Mouse (Mus musculus) midbrain, embryonic 10.5 days (tissue): Measurements from ENCODE around the gene Gm11011. TPM values are rescaled to one million over a fixed set of nuclear protein-coding genes. Genes with fewer than 3 reads are reported as not detected.

Experiments
- DNase-seq: peaks from one replicate; pipeline ENCODE4 v3.0.0-alpha.2; 2017; ENCODE audit warnings: low spot score
- H3K27ac ChIP-seq: fragments of 300-500 bp; sonication (generic); replicated peaks from 2 replicates; pipeline ENCODE4 v1.5.1; 2016; ENCODE audit warnings: mild to moderate bottlenecking
- H3K27me3 ChIP-seq: fragments of 300-500 bp; sonication (generic); 2 replicates; pipeline ENCODE4 v1.6.1; 2016; ENCODE audit warnings: low read depth, mild to moderate bottlenecking; ENCODE audit not compliant: poor library complexity, severe bottlenecking
- H3K36me3 ChIP-seq: fragments of 300-500 bp; sonication (generic); 2 replicates; pipeline ENCODE4 v1.6.1; 2016; ENCODE audit warnings: mild to moderate bottlenecking, moderate library complexity
- H3K4me1 ChIP-seq: fragments of 300-500 bp; sonication (generic); 2 replicates; pipeline ENCODE4 v1.6.1; 2016
- H3K4me3 ChIP-seq: fragments of 300-500 bp; sonication (generic); 2 replicates; pipeline ENCODE4 v1.5.1; 2016; ENCODE audit warnings: mild to moderate bottlenecking, moderate library complexity
- H3K9me3 ChIP-seq: fragments of 300-500 bp; sonication (generic); replicated peaks from 2 replicates; pipeline ENCODE4 v1.6.1; 2016; ENCODE audit warnings: mild to moderate bottlenecking
- WGBS: fragments of 180-500 bp; shearing (Covaris S2); methylation state at CpG from one replicate; pipeline ENCODE4 v1.1.7; 2016; 5-methylcytosine and 5-hydroxymethylcytosine counted together
- polyA plus RNA-seq: library from polyadenylated mRNA; unstranded; fragments of >200 nt; fragmentation: Nextera tagmentation; extraction: Ambion mirVana; gene quantifications from 2 replicates; pipeline ENCODE4 v1.2.1, GENCODE M21; 2016

Gene Gm11011
- polyA plus RNA-seq, 1 experiment from 2014 or later, result not detected

GRCm38 (mm10) chr2:169609956-169610355 is 22.4 kb upstream of the Gm11011 start:
- H3K9me3 ChIP-seq, result no peaks in the 10 kb centered on the region

GRCm38 (mm10) chr2:169607787-169608186 is 20.2 kb upstream of the Gm11011 start:
- no peak overlapping the region for H3K27ac ChIP-seq
- no peaks in the 10 kb centered on the region for H3K27me3 ChIP-seq
- no peak for DNase-seq
- H3K4me3 ChIP-seq, result no peak overlapping the region
- no peaks in the 10 kb centered on the region for H3K36me3 ChIP-seq
- 65% methylated on average over 2 of the region's 2 CpGs for WGBS
- peaks cover 8% of the 10 kb centered on the region for H3K4me1 ChIP-seq
- no peaks in the 10 kb centered on the region for H3K9me3 ChIP-seq

More at GRCm38 (mm10) chr2:169609956-169610355, 22.4 kb upstream of the Gm11011 start:
- DNase-seq, result no peak
- Histone ChIP-seq H3K27me3 (no peaks in the 10 kb centered on the region), H3K27ac (no peak overlapping the region), H3K4me3 (no peak overlapping the region), H3K4me1 (peaks cover 8% of the 10 kb centered on the region), H3K36me3 (no peaks in the 10 kb centered on the region)
- WGBS, result 77% methylated on average over 13 of the region's 13 CpGs

DNA sequence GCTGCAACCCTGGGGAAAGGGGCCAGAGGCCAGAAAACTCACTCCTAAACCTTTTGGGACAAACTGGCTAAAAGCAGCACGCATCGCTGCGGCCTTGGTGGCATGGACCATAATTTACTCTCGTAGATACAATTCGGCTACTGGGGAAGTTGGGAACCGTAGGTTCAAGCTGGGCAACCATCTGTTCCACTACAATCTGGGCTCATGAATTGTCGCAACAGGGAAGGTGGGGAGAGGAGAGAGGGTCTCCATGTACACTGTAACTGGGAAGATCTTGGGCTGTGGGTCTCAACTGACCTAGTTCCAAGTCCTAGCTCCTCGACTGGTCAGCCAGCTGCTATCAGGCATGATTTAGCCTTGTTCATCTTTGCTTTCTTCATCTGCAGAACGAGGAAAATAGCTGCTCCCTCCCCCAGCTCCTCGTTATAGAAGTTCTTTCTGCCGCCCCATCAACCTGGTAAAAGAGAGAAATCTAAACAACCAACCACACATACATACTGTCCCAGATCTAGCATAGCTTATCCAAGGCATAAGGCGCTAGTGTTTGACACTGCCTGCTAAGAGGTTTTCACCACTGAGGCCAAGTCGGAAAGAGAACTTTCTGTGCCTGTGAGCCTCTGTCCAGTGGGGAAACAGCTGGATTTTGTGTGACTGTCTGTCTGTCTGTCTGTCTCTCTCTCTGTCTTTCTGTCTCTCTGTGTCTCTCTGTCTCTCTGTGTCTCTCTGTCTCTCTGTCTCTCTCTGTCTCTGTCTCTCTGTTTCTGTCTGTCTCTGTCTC is 19.5 kb upstream of the Gm11011 start:
- no peaks in the 10 kb centered on the region for H3K36me3 ChIP-seq
- H3K27ac ChIP-seq, result no peak overlapping the region
- DNase-seq, result no peak
- H3K27me3 ChIP-seq, result no peaks in the 10 kb centered on the region
- 87% methylated on average over 13 of the region's 13 CpGs for WGBS
- peaks cover 8% of the 10 kb centered on the region for H3K4me1 ChIP-seq
- H3K4me3 ChIP-seq, result no peak overlapping the region
- H3K9me3 ChIP-seq, result no peaks in the 10 kb centered on the region

- Histone ChIP-seq H3K27ac (no peak overlapping the region), H3K4me3 (no peak overlapping the region), H3K9me3 (no peaks in the 10 kb centered on the region), H3K27me3 (no peaks in the 10 kb centered on the region), H3K36me3 (no peaks in the 10 kb centered on the region), H3K4me1 (no peaks in the 10 kb centered on the region)
- WGBS, result 89% methylated on average over 6 of the region's 6 CpGs
- no peak for DNase-seq
These were observed 12.6 kb upstream of the Gm11011 start for GRCm38 (mm10) chr2:169600163-169600562.

DNA sequence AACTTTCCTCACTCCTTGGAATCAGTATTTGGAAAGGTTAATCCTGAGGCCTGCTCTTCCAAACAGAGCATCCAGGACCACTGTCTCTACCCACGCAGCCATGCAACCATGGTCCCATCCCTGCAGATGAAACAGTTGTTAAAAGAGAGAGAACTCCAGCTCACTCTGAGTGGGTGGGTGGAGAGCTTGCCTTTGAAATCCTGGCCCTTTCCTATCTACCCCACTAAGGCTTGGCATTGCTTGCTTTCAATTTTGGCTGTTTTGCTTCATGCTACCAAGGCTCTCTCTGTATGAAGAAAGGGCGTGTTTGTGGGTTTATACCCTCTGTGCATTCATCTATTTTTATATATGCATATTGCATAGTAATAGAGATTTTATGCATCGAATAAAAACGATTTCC is 12.0 kb upstream of the Gm11011 start:
- Histone ChIP-seq H3K9me3 (no peaks in the 10 kb centered on the region), H3K4me1 (no peaks in the 10 kb centered on the region), H3K27ac (no peak overlapping the region), H3K4me3 (no peak overlapping the region), H3K36me3 (no peaks in the 10 kb centered on the region), H3K27me3 (no peaks in the 10 kb centered on the region)
- no peak for DNase-seq
- WGBS, result 92% methylated on average over 4 of the region's 4 CpGs

- 94% methylated on average over 8 of the region's 8 CpGs for WGBS
- Histone ChIP-seq H3K9me3 (no peaks in the 10 kb centered on the region), H3K27ac (no peak overlapping the region), H3K4me1 (no peaks in the 10 kb centered on the region), H3K27me3 (no peaks in the 10 kb centered on the region), H3K36me3 (no peaks in the 10 kb centered on the region), H3K4me3 (no peak overlapping the region)
- DNase-seq, result no peak
These were observed 10.4 kb upstream of the Gm11011 start for GRCm38 (mm10) chr2:169597971-169598370.

- no peaks in the 10 kb centered on the region for H3K4me1 ChIP-seq
- no peak overlapping the region for H3K27ac ChIP-seq
- DNase-seq, result no peak
- no peaks in the 10 kb centered on the region for H3K36me3 ChIP-seq
- no peak overlapping the region for H3K4me3 ChIP-seq
- no peaks in the 10 kb centered on the region for H3K9me3 ChIP-seq
- no peaks in the 10 kb centered on the region for H3K27me3 ChIP-seq
- WGBS, result 79% methylated on average over 6 of the region's 6 CpGs
These were observed 9.8 kb upstream of the Gm11011 start for GRCm38 (mm10) chr2:169597357-169597756.

DNA sequence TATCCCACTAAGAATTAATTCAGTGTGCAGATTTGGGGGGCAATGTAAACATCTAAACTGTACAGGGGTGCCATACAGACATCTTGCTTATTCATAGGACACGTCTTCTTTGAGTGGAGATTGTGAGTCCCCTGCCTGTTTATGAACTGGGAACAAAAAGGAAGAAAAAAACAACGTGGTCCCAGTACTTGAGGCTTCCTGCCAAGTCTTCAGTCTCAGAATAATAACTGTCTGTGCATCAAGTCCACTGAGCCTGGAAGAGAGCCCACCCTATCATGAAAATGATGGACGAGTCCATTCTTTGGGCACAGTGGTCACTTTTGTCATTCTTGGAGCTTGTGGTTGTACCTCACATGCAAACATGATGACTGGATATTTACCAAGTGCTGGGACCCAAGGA is 6.2 kb upstream of the Gm11011 start:
- H3K27me3 ChIP-seq, result no peaks in the 10 kb centered on the region
- H3K36me3 ChIP-seq, result no peaks in the 10 kb centered on the region
- H3K27ac ChIP-seq, result no peak overlapping the region
- 74% methylated on average over 3 of the region's 3 CpGs for WGBS
- no peak for DNase-seq
- no peaks in the 10 kb centered on the region for H3K9me3 ChIP-seq
- H3K4me1 ChIP-seq, result peaks cover under 1% of the 10 kb centered on the region
- no peak overlapping the region for H3K4me3 ChIP-seq

- no peaks in the 10 kb centered on the region for H3K9me3 ChIP-seq
- DNase-seq, result no peak
- no peak overlapping the region for H3K27ac ChIP-seq
- no peaks in the 10 kb centered on the region for H3K36me3 ChIP-seq
- WGBS, result 68% methylated on average over 8 of the region's 8 CpGs
- peaks cover 7% of the 10 kb centered on the region for H3K4me1 ChIP-seq
- no peak overlapping the region for H3K4me3 ChIP-seq
- no peaks in the 10 kb centered on the region for H3K27me3 ChIP-seq
These were observed 2.9 kb upstream of the Gm11011 start for GRCm38 (mm10) chr2:169590412-169590811.

- Histone ChIP-seq H3K9me3 (no peaks in the 10 kb centered on the region), H3K4me1 (peaks cover 14% of the 10 kb centered on the region), H3K27ac (no peak overlapping the region), H3K36me3 (no peaks in the 10 kb centered on the region), H3K27me3 (no peaks in the 10 kb centered on the region), H3K4me3 (no peak overlapping the region)
- DNase-seq, result no peak
- WGBS, result 92% methylated on average over 10 of the region's 10 CpGs
These were observed 2.2 kb upstream of the Gm11011 start for GRCm38 (mm10) chr2:169589697-169590096.

DNA sequence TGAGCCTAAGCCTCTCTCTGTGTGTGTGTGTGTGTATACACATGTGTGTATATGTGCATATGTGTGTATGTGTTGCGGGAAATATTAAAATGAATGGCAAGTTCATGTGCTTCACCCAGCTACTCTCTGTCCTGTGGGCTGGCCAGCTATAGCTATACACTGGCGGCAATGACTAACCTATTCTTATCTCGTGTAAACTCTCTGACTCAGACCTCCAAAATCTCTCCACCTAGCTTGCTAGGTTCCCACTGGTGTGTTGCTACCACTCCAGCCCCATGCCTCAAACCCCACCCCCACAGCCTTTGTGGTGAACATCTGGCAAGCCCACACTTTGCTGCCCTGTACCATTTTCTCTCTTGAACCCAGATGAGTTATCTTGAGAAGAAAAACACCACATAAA is 857 bp downstream of the Gm11011 start:
- WGBS, result 87% methylated on average over 3 of the region's 3 CpGs
- H3K4me3 ChIP-seq, result no peak overlapping the region
- H3K9me3 ChIP-seq, result no peaks in the 10 kb centered on the region
- no peaks in the 10 kb centered on the region for H3K27me3 ChIP-seq
- H3K27ac ChIP-seq, result no peak overlapping the region
- no peak for DNase-seq
- H3K36me3 ChIP-seq, result no peaks in the 10 kb centered on the region
- H3K4me1 ChIP-seq, result peaks cover 16% of the 10 kb centered on the region

- Histone ChIP-seq H3K4me3 (no peak overlapping the region), H3K9me3 (no peaks in the 10 kb centered on the region), H3K27ac (no peak overlapping the region), H3K27me3 (no peaks in the 10 kb centered on the region), H3K4me1 (peaks cover 16% of the 10 kb centered on the region), H3K36me3 (no peaks in the 10 kb centered on the region)
- DNase-seq, result no peak
- WGBS, result 89% methylated on average over 12 of the region's 12 CpGs
These were observed 1.8 kb downstream of the Gm11011 start for GRCm38 (mm10) chr2:169585631-169586285.

DNA sequence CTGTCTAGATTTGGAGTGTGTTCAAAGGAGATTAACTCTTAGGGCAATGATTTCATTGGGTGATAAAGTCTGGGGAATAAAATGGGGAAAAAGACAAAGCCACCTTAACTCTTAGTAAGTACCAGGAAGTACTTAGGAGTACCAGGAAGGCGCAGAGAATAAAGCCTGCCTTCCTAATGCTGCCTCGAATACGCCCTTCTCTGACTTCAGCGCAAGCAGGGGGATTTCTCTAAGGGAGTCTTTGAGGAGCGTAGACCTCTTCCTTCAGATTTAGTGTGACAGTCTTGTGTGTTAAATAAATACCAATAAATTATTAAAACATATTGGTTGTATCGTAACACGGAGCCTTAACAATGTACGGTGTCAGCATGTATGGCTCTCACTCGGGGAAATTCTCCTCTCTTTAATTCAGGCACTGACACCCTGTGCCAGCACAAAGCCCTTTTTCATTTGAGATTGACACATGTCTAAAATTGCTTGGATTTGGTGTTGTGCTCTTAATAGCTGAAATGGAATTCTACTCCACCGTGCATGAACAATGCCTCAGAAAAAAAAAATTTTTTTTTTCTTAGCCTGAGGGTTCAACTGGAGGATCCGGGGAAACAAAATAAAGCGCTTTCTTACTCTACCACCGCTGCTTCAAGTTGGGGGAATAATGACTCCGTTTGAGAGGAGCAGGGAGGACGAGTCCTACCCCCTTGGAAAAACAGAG is 2.6 kb downstream of the Gm11011 start:
- no peak overlapping the region for H3K4me3 ChIP-seq
- H3K9me3 ChIP-seq, result no peaks in the 10 kb centered on the region
- WGBS, result 75% methylated on average over 15 of the region's 15 CpGs
- peaks cover 16% of the 10 kb centered on the region for H3K4me1 ChIP-seq
- no peaks in the 10 kb centered on the region for H3K36me3 ChIP-seq
- no peak overlapping the region for H3K27ac ChIP-seq
- DNase-seq, result no peak
- H3K27me3 ChIP-seq, result no peaks in the 10 kb centered on the region
